Mouse (Mus musculus): ENCODE results near the gene Hspb11.

- TF ChIP-seq GATA1 (IDR thresholded peaks at IDR 0.05; ENCODE audit: borderline replicate concordance, low read length) (no peak), FLI1 (IDR thresholded peaks at IDR 0.05; ENCODE audit: low read length) (no peak)
These were observed 32.2 kb downstream of the Hspb11 start for GRCm38 (mm10) chr4:107285446-107286200.

Measured in megakaryocyte, embryonic 14.5 days (primary cell).